Mouse (Mus musculus): ENCODE measurements at regions not wholly inside any gene's neighbourhood (a gene's known extent, or its start where the extent isn't known, plus 50 kb on each side); places are given as distances from the start of the nearest gene placed in this dataset.

DNA sequence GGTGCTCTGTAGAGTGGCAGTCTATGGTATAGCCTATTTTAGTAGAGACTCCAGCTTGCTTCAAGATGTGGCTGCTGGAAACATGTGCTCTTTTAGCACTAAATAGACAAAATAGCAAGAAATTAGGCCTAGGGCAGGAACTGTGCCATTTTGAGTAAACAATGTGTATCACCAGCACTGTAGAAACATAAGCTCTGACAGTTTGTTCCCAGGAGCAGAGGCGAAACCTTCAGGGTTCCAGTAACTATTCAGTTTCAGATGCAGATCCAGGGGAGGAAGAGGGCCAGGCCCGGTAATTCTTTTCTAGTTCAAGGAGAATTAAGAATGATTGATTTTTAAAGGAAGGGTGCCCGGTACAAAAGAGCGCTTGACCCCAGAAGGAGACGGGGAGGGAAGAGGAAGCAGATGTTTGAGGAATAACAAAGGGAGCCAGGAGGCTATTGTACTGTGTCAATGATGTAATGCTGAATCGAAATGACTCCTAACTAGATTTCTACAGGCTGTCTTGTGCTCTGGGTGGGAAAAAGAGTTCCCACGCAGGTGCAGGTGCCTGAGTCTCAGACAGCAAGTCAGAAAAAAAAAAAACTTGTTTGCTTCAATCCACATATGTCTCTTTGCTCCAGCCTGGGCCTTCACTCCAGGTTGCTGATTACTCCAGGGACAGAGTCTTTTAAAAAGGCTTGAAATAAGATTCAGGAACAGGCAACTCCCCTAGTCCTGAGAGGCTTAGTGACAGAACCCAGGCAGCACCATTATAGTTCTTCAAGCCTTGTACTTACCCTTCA, 57.4 kb upstream of the Tex13c2 start:
- no peak overlapping the region for H3K4me3 ChIP-seq (ENCODE audit: insufficient read depth in 1 of 2, low read depth in 1 of 2, low read length in 2 of 2, poor library complexity in 1 of 2, severe bottlenecking in 1 of 2)
- peak overlapping the region; percentile 99; the same call in 1 of the 2 replicates for H3K27ac ChIP-seq (ENCODE audit: insufficient read depth, low read depth, low read length, poor library complexity, severe bottlenecking)
- in situ Hi-C loops (cut with MboI; ENCODE audit: low sequenced_read_pairs in 2 of 2, unreplicated experiment in 2 of 2): no loop called here
- no peaks in the 10 kb centered on the region for H3K36me3 ChIP-seq (ENCODE audit: control insufficient read depth, insufficient read depth, low read length, poor library complexity, severe bottlenecking)
- H3K9me3 ChIP-seq (ENCODE audit: control insufficient read depth, insufficient read depth, low read depth, low read length): no peaks in the 10 kb centered on the region
- H3K9ac ChIP-seq (ENCODE audit: insufficient read depth, low read depth, low read length, poor library complexity, severe bottlenecking): no peak overlapping the region
- TF ChIP-seq MAFK (IDR thresholded peaks at IDR 0.05; ENCODE audit: insufficient read depth, low read depth, low read length) (no peak), ZNF384 (IDR thresholded peaks at IDR 0.05; ENCODE audit: low read depth, low read length) (peak; percentile 96)
- DNase-seq (ENCODE audit: low read depth, low spot score): peak; percentile 61
- peaks cover 2% of the 10 kb centered on the region in 2 experiments; a peak in 2 of 4 replicates for H3K4me1 ChIP-seq (ENCODE audit: control insufficient read depth in 2 of 2, insufficient read depth in 2 of 2, low read length in 2 of 2, poor library complexity in 1 of 2)

Measured in ES-E14 (cell line).